Mouse (Mus musculus) ES-E14 (cell line): Measurements from ENCODE around the gene Ptges.

Source experiments
- MAFK ChIP-seq: IDR thresholded peaks from 2 replicates; pipeline ENCODE4 v1.6.1; 2014; ENCODE audit warnings: mild to moderate bottlenecking, low read depth, low read length, inconsistent platforms; ENCODE audit not compliant: insufficient read depth
- ZNF384 ChIP-seq: IDR thresholded peaks from 2 replicates; pipeline ENCODE4 v1.6.1; 2012; ENCODE audit warnings: low read depth, low read length, inconsistent platforms

- TF ChIP-seq MAFK (no peak), ZNF384 (no peak)
Observed at GRCm38 (mm10) chr2:30850581-30850980, 79.1 kb downstream of the Ptges start.
